Mouse (Mus musculus) telencephalon, adult 2 months (tissue): ENCODE measurements around the gene Sel1l3.

Experiments used
- DNase-seq: peaks from one replicate; pipeline ENCODE4 v3.0.0-alpha.2; 2011; ENCODE audit warnings: low read depth, low spot score

Gene Sel1l3

DNA sequence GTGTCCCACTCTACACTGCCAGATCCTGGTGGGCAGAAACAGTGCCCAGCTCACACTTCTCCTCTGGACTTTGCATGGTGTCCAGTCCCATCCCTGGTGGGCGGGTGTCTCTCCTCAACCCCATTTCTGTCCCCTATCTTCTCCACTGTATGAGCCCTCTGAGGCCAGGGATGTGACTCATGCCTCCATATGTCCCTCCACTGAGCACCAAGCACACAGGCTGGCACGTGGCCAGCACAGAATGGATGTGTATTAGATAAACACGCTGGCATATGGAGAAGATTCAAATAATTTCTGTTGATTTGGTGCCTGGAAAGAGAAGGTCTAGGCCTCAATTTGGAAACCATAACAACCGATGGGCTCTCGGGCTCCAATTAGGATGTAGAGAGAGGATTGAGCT is 71.1 kb downstream of the Sel1l3 start:
- DNase-seq: no peak

DNA sequence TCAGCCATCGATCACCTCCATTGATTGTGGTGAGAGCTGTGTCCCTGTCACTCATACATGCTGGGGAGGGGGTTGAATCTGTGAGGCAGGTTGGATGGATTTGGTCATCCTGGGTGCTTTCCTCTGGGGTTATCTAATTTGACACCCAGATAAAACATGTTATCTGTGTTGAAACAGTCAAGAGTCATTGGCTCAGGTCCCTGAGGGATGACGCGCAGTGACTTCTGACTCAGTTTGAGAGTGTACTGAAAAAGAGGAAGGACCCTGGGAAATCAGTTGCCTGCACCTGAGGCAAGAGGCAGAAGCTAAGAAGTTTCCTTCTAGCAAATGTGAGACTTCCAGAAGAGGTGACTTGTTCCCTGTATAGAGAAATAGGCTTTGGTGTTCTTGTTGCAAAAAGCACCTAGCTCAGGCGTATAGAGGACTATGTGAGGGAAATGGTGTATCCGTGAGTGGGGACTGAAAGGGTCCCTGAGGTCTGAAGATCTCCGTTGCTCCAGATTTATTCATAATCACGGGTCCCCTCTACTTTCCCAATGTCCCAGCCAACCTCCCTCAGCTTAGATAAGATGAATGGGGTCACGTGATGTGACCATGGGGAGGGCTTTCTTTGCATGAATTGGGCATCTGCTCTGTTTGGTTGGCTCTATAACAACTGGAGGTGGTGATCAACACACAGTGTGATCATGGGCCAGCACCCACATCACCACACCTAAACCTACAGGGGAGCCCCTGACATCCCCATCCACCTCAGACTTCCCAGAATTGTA is 73.4 kb downstream of the Sel1l3 start:
- DNase-seq: no peak

GRCm38 (mm10) chr5:53139566-53139965 is 74.2 kb downstream of the Sel1l3 start:
- no peak for DNase-seq

GRCm38 (mm10) chr5:53139140-53139539 is 74.6 kb downstream of the Sel1l3 start:
- no peak for DNase-seq

DNA sequence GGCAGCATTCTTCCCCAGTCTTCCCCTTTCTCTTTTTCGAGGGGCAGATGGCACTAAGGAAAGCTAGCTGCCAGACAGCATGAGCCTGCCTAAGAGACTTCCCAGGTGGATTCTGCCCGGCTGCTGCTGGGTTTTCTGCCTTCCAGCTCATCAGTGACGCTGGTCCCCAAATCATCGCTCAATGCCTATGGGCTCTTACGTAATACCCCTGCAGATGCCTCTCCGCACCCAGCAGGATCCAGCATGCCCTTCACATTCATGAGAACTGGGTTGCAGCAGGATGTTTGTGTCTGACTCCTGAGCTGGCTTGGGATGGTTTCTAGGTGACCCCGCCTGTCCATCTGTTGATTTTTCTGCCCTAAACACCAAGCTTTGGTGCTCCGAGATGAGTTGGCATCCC is 75.7 kb downstream of the Sel1l3 start:
- no peak for DNase-seq

DNA sequence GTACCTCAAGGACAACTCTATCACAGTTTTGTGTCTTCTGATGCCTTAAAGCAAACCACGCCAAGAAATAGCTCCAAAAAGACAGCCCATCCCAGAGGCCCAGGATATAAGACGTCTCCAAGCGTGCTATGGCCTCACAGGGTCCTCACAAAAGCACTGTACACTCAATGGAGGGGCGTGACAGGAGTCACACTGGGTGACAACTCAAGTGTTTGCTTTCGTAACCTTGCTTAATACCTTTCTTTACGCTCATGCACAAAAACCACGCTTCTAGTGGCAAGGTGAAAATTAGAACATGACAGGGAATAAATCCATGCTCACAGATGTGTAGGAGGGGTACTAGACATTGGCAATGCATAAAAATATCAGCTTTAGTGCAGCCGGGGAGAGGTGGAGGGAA is 77.7 kb downstream of the Sel1l3 start:
- no peak for DNase-seq

GRCm38 (mm10) chr5:53134003-53134402 is 79.7 kb downstream of the Sel1l3 start:
- no peak for DNase-seq

GRCm38 (mm10) chr5:53124701-53125100 is 89.0 kb downstream of the Sel1l3 start:
- DNase-seq: no peak

GRCm38 (mm10) chr5:53123525-53124286 is 90.0 kb downstream of the Sel1l3 start:
- peak; percentile 60 for DNase-seq

GRCm38 (mm10) chr5:53119689-53120088 is 94.0 kb downstream of the Sel1l3 start:
- no peak for DNase-seq

- no peak for DNase-seq
These were observed 95.5 kb downstream of the Sel1l3 start for GRCm38 (mm10) chr5:53118212-53118611.

DNA sequence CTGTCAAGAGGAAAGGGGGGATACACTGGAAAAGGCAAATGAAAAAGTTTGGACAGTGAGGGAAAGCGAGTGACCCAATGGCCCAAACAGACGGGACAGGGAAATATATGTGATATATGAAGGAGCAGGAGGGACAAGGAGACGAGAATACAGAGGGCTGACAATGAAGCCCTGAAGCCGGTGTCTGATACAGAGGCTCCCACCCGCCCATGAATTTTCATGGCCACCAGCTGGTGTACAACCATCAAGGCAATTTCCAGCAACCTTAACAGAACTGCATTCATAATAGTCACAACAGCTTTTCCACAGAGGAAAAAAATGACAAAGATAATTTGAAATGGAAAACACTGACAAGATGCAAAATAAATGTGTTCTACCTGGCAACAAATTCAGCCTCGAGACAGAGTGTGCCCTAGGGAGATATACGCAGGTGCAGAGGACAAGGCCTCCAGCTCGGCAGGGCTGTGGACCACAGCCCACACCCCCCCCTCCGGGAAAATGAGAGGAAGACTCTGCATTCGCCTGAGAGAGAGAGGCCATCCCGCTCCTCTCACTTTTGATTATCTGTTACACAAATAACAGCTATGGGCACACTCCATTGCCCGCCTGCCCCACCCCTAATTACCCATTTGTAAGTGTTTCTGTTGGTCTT is 99.0 kb downstream of the Sel1l3 start:
- DNase-seq: no peak

DNA sequence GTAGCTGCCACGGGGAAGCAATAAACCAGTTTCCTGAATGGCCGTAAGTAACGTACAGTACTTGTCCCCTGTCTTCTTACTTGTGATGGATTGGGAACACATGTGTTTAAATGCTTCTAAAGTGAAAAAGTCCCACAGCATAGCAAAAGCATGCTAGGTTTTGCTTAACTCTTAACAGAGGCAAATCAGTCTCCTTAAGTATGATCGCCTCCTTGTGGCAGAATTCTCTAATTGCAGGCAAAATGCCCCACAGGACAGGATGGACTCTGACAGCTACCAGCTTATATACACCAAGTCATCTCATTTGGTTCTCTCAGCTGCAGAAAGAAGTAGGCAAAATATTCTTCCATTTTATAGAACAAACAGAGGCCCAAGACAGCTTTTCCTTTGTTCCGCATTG is 100.8 kb downstream of the Sel1l3 start:
- no peak for DNase-seq

DNA sequence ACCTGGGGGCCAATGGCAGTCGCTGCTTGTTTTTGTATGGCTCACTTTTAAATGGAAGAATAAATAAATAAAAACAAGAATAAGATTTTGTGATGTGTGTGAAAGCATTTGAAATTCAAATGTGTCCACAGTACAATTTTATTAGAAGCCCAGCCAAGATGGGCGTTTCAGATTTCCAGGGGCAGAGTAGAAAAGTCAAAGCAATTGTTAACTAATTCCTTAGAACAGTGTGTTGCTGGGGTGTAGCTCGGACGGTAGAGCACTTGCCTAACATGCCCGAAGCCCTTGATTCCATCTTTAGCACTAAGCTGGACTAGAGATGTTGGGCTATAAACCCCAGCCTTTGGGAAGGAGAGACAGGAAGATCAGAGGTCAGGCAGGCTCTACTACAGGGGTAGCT is 102.7 kb downstream of the Sel1l3 start:
- DNase-seq: no peak

DNA sequence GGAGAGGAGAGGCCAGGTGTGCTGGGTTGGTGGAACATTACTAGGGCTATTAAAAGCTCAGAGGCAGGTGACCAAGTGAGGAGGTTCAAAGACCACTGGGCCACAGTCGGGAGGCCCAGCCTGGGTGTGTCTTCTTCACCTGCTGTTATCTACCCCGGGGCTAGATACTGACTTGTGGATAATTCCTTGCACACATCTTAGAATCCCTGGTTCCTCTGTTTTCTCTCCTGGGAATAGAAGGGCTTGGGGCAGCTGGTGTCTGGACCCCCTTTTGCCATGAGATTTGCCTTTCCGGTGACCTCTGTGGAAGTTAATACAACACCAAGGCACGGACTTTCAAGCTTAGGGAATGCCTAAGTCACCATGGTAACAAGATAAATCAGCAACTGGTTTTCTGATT is 103.5 kb downstream of the Sel1l3 start:
- no peak for DNase-seq

DNA sequence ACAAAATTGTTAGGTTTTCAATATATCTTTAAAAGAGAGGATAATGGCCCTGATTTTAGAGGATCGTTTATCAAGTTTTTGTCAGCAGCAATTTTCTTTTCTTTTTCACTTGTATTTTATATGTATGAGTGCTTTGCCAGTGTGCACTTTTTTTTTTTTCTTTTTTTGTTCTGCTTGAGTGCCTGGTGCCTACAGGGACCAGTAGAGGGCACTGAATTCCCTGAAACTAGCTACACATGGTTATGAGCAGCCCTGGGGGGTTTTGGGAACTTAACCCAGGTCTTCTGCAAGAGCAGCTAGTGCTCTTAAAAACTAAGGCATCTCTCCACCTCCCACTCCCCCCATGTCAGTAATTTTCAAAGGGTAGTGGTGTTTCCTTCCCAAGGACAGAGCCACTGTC is 105.1 kb downstream of the Sel1l3 start:
- no peak for DNase-seq

GRCm38 (mm10) chr5:53108026-53108425 is 105.7 kb downstream of the Sel1l3 start:
- DNase-seq: no peak

GRCm38 (mm10) chr5:53106731-53107130 is 107.0 kb downstream of the Sel1l3 start:
- no peak for DNase-seq

- DNase-seq: no peak
These were observed 107.6 kb downstream of the Sel1l3 start for GRCm38 (mm10) chr5:53106125-53106524.

- no peak for DNase-seq
These were observed 108.0 kb downstream of the Sel1l3 start for GRCm38 (mm10) chr5:53105716-53106115.

- no peak for DNase-seq
These were observed 109.4 kb downstream of the Sel1l3 start for GRCm38 (mm10) chr5:53104177-53104855.

GRCm38 (mm10) chr5:53101848-53102473 is 111.8 kb downstream of the Sel1l3 start:
- no peak for DNase-seq
